Mouse (Mus musculus) 3T3-L1 (cell line): ENCODE results near the gene Plxnb2.

ENCODE experiments used
- DNase-seq: peaks from one replicate; pipeline ENCODE4 v3.0.0-alpha.2; 2015; ENCODE audit warnings: low read depth, low spot score

Gene Plxnb2

DNA sequence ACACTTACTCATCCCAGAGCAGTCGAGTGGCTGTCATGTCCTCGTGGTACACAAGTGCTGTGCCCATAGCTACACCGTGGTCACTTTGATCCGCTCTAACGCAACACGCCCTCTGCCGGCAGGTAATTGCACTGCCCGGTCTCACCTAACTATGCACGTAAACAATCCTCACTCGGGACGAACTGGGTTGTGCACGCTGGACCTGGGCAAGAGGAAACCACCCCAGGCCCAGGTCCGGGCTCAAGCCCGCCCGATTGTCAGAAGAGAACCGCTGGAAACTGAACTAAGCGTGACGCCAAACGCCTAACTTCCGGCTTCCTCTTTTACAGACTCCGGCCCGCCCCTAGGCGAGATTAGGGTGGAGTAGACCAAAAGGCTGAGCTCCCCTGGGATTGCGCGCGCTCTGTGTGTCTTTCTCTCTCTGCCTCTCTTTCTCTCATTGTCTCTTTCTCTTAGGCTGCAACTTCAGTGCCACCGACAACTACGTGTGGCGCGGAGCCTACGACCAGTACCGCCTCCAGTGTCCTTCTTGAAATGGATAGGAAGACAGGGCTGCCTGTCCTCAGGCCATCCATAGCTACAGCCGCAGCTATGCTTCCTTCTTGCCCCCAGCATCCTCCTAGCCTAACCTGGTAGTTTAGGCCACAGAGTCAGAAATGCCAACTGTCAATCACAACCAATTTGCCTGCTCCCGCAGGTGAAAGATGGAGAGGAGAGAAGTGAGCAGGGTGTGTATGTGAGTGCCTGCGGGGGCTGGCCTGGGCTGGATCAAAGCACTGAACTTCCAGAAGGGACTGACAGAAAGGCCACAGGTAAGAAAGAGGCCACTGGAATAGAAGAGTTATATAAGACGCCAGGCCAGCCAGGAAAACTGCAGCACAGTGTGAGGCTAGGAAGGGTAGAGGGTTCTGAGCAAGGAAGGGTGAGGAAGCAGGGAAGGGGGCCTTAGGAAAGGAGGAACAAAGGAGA, 51.9 kb downstream of the Plxnb2 start, which contains the start of gene Hdac10:
Gene Hdac10, minus strand, starts transcription at position 319 of the 969 bp plus-strand sequence.
- DNase-seq, result peak; percentile 85

DNA sequence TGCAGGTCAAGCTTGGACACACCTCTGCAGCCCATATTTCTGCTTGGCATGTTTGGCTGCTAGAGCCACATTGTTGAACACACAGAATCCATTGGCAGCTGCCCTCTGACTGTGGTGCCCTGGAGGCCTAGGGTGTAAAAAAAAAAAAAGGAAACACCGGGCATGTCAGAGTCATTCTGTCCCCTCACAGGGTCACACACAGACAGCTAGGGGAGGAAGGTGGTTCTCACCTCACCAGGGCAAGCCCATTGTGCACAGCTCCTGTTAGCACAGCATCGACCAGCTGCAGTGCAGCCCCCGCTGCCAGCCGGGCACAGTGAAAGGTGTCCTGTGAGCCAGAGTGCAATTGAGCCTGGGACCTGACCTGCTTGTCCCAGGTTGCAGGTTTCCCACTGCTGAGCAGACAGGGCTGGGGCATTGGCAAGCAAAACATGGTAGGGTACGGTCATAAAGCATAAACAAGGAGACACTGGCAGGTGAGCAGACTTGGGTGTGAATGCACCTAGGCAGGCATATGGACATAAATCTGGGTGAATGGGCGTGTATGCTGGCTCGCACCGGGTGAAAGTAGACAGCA, 53.1 kb downstream of the Plxnb2 start:
- DNase-seq, result no peak

DNA sequence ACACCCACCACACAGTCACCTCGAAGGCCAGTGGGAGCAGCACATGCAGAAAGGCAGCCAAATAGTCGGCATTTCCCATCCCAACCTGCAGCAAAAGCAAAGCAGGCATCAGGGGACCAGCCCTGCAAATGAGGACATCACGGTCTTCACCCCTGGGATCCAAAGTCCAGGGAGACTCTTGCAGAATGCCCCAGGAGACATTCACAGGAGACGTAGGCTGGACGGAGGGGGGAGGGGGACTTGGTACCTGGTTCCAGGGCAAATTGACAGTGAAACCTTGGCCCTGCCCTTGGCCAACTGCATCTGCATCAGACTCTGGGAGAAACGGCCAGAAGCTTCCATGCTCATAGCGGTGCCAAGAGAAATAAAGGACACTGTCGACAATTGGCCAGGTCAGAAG, 54.0 kb downstream of the Plxnb2 start:
- no peak for DNase-seq

DNA sequence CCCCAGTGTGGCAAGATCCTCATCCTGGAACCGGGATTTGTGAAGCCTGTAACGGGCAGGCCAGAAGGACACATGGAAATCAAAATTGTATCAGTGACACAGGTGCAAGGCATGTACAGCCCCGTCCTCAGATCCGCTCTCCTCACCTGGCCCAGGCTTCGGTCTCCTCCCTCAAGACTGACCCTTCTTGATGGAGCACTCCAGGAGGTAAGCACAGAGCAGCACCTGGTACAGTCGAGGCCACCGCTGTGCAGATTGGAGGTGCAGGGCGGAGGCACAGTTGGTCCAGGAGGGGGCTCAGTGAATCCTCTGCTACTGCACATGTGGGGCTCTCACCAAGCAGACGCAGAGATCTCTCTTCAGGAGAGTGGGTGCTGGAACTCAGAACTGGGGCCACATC, 55.2 kb downstream of the Plxnb2 start:
- no peak for DNase-seq

DNA sequence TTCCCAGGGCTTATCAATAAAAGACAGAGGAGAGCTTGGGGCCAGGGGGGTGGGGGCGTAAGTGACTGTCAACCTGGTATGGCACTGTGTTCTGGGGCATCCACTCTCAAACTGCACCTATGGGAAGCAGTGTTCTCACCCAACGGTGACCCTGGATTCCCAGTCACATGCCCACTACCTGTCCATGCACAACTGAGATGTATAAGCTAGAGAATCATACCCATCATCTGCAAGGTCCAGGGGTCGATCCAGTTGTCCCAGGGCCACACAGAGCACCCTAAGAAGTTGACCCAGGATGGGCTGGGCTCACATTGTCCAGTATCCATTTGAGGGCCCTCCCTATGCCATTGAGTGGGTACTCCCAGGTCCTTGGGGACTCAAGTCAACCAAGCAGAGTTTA, 56.3 kb downstream of the Plxnb2 start:
- DNase-seq, result no peak

DNA sequence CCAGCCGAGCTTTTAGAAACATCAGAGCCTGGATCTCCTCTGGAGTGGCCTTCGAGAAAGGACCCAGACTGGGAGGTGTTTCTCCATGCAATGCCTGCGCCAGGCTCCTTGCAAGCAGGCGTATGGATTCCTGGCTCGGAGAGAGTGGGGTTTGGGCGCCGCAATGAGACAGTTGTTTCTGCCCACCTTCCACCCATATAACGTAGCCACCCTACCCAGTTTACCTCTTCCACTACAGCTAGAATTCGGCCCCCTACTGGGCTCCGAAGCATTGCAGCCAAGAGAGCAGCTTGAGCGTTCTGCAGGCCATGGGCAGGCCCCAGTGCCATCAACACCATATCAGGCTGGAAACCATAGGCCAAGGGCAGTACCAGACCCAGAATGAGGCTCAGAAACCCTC, 57.0 kb downstream of the Plxnb2 start:
- peak; percentile 15 for DNase-seq

DNA sequence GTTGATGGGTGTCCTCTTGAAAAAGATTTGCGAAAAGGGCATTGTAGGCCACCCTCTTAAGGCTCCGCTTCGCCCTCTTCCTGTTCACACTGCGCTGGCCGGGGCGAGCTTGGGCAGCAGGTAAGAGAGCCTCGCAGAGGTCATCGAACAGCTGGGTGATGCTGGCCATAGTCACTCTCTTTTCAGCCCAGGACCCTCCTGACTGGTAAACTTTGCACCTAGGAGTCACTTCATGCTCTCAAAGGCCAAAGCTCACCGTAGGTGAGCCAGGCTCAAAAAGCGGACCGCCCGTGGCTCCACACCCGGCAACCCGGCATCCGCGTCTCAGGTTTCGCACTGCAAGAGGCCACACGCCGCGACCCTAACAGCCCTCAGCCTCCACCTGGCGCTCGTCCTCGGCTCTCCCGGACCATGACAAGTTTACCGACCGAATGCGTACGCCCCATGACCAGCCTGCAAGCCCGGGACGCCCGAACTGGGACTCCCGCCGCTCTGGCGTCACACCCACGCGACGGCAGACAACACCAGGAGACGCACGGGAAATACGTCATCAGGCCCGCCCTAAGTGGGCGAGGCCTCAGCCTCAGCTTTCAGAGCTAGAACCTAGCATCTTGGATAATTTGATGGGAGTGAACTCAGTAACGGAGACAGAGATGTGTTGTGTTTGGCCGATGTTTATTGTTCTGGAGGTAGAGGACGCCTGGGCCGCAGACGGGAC, 57.8 kb downstream of the Plxnb2 start, which contains the start of gene Tubgcp6:
Gene Tubgcp6, minus strand, starts transcription at position 464 of the 718 bp plus-strand sequence.
- peak; percentile 95 for DNase-seq

DNA sequence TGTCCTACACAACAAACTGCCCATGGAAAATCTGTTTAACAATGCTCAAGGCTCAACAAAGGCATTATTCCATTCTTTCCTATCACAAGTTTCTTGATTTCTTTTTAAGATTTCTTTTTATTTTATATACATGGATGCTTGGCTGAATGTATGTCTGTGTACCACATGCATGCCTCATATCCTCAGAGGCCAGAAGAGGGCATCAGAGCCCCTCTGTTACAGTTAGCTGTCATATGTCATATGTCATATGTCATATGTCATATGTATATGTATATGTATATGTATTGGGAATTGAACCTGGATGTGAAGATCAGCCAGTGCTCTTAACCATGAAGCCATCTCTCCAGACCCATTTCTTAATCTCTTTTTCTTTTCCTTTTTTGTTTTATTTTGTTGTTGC, 62.6 kb downstream of the Plxnb2 start:
- no peak for DNase-seq

DNA sequence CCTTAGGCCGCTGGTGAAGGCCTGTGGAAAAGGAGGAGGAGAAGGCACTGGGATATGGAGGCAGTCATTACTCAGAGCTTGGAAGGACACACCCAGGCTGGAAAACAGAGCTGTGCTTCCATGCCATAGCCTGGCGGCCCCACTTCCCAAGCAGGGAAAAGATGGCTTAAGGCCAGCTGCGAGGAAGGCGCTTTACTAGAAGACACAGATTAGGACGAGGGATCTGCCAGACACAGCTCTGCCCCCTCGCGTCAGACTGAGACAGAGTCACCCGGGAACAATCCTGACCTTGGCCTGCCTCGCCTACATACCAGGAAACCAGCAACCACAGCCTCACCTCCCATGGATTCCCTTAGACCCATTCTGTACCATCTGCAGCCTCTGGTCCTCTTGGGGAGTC, 70.4 kb downstream of the Plxnb2 start:
- DNase-seq, result peak; percentile 86

DNA sequence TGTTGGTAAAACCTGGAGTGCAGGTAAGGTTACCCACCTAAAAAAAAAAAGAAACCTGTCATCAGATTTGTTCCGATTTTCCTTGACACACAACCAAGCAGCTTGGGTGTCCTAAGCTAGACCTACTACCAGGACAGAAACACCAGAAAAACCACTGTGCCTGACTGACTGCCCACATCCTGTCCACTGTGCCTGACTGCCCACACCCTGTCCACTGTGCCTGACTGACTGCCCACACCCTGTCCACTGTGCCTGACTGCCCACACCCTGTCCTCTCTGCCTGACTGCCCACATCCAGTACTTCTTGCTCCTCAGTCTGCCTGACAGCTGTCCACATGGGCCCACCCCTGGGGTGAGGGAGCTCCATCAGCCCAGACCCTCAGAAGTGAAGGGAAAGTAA, 73.6 kb downstream of the Plxnb2 start:
- DNase-seq, result no peak

DNA sequence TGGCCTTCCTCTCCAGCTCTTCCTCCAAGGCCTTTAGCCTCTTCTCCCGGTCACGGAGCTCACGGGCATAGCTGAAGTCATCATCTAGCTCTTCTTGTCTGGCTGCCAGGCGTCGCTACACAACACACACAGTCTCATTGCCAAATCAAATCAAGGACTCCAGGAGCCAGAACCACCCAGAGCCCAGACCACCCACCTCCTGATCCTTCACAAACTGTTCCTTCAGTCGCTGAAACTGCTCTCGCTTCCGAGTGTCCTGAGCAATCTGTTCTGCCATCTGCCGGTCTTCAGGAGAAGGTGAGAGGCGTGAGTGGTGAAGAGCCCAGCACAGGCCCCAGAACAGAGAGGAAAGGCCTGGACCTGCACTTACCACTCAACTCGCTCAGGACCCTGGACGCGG, 74.5 kb downstream of the Plxnb2 start:
- no peak for DNase-seq
